Mouse (Mus musculus): ENCODE results near the gene Olfr1511. TPM values are rescaled to one million over a fixed set of nuclear protein-coding genes. Genes with fewer than 3 reads are reported as not detected.
"Not testable (repeated sequence)": the region's sequence is repeated elsewhere in the genome, so short reads cannot be mapped to it uniquely, and the experiment has no call there.

The Olfr1511 gene
- polyA plus RNA-seq (2011; ENCODE audit: insufficient read length, low read depth, missing spikeins) = not detected in 2 replicates

DNA sequence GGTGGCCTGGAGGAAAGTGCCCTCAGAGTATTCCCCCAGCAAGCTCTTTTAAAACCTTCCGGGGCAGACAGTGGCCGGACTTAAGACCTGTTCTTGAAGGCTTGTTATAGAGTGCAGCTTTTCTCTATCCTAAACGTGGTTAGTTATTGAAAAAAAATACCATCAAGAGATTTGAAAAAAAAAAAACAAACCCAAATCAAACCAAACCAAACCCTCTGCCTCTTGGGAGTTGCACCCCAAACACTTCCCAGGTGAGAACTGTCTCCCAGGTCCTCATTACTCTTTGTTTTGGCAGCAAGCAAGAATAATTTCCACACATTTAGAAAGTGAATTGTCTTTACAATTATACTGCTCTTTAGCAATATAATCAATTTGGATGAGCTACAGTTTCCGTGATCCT lies at the start of gene Olfr1511:
Olfr1511 (minus strand) TSS at position 101 of the 400 bp plus-strand sequence.
- no peak within 1 kb of the TSS for H3K27ac ChIP-seq (ENCODE audit: insufficient read depth, low read length)
- H3K4me1 ChIP-seq (ENCODE audit: control insufficient read depth, insufficient read depth, low read length) = no peaks in the 10 kb centered on the region
- no peak for TF ChIP-seq POLR2A (IDR thresholded peaks at IDR 0.05; ENCODE audit: low read depth, low read length)
- no peak for TF ChIP-seq CTCF (IDR thresholded peaks at IDR 0.05; ENCODE audit: borderline replicate concordance, insufficient read depth, low read length)
- no peak within 1 kb of the TSS for H3K4me3 ChIP-seq (ENCODE audit: insufficient read depth, low read length)

DNA sequence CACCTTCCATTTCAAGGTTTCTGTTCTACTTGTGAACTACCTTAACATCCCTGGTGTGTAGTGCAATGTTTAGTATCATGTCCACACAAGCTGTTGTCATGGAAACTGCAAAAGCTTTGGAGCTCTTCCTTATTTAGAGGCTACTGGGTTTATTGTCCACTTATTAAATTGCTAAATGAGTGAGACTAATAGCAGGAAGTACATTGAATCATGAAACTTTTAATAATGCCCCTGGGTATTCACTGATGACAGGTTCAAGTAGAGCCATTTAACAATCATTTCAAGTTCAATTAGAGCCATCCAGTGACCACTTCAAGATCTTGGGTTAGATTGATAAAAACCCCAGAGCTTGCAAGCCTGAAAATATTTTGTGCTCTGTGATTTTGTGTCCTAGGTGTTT lies 45.5 kb upstream of the Olfr1511 start, which contains the start of gene Olfr1509:
Olfr1509 (plus strand) TSS at position 301 of the 400 bp plus-strand sequence.
- Histone ChIP-seq H3K4me3 (ENCODE audit: insufficient read depth, low read length) (no peak within 1 kb of the TSS), H3K4me1 (ENCODE audit: control insufficient read depth, insufficient read depth, low read length) (no peaks in the 10 kb centered on the region), H3K27ac (ENCODE audit: insufficient read depth, low read length) (no peak within 1 kb of the TSS)
- TF ChIP-seq POLR2A (IDR thresholded peaks at IDR 0.05; ENCODE audit: low read depth, low read length) (no peak), CTCF (IDR thresholded peaks at IDR 0.05; ENCODE audit: borderline replicate concordance, insufficient read depth, low read length) (no peak)

GRCm38 (mm10) chr14:52427686-52428085 lies 30.5 kb upstream of the Olfr1511 start:
- TF ChIP-seq POLR2A (IDR thresholded peaks at IDR 0.05; ENCODE audit: low read depth, low read length) = no peak
- no peak for TF ChIP-seq CTCF (IDR thresholded peaks at IDR 0.05; ENCODE audit: borderline replicate concordance, insufficient read depth, low read length)
- Histone ChIP-seq H3K27ac (ENCODE audit: insufficient read depth, low read length) (no peak overlapping the region), H3K4me3 (ENCODE audit: insufficient read depth, low read length) (no peak overlapping the region), H3K4me1 (ENCODE audit: control insufficient read depth, insufficient read depth, low read length) (no peaks in the 10 kb centered on the region)

DNA sequence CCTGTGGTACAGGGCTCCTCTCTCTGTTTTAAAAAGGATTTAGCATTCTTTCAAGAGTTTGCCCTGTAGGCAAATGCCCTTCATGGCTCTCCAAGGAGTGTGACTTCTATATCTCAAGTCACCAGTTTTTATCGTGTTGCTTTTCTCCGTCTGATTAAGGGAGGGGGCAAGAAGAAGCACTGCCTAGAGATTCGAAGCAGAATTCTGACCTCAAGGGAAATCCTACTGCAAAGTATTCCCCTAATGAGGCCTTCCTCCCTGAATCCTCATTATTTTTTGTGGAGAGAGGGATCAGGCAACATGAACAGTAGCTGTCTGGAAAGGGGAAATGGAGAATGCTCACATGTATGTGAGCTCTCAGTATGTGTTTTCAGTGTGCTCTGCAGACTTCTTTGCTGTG lies 17.1 kb upstream of the Olfr1511 start, which contains the start of gene Olfr1510:
Olfr1510 (minus strand) TSS at position 101 of the 400 bp plus-strand sequence.
- no peak within 1 kb of the TSS for H3K4me3 ChIP-seq (ENCODE audit: insufficient read depth, low read length)

GRCm38 (mm10) chr14:52410142-52410919 lies 13.2 kb upstream of the Olfr1511 start:
- H3K27ac ChIP-seq (ENCODE audit: insufficient read depth, low read length); H3K4me3 ChIP-seq (ENCODE audit: insufficient read depth, low read length): not testable (repeated sequence)

More for the DNA sequence above, 17.1 kb upstream of the Olfr1511 start, which contains the start of gene Olfr1510:
- Histone ChIP-seq H3K27ac (ENCODE audit: insufficient read depth, low read length) (no peak within 1 kb of the TSS), H3K4me1 (ENCODE audit: control insufficient read depth, insufficient read depth, low read length) (no peaks in the 10 kb centered on the region)
- TF ChIP-seq POLR2A (IDR thresholded peaks at IDR 0.05; ENCODE audit: low read depth, low read length) (no peak), CTCF (IDR thresholded peaks at IDR 0.05; ENCODE audit: borderline replicate concordance, insufficient read depth, low read length) (no peak)

DNA sequence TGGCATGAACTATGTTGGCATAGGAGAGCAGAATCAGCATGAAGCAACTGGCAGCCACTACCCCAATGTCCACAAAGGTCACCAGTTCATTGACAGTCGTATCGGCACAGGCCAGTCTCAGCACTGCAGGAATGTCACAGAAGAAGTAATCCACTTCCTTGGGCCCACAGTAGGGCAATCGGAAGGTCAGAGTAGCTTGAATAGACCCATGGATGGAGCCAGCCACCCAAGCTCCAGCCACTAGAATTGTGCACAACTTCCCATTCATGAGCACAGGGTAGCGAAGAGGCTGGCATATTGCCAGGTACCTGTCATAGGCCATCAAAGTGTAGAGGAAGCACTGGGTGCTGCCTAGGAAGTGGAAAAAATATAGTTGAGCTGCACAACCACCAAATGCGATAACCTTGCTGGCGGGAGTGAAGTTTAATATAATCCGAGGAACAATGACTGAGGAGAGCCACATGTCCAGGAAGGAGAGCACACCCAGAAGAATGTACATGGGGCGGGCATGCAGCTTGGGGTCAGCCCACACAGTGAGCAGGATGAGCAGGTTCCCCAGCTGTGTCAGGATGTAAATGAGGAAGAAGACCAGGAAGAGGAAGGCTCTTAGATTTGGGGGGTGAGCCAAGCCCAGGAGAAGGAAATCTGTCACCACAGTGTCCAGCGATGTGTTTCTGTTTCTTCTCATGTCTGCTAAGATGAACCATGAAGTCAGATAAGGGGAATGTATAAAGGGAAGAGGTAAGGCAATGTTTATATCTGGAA lies 6.9 kb downstream of the Olfr1511 start:
- H3K27ac ChIP-seq (ENCODE audit: insufficient read depth, low read length); H3K4me1 ChIP-seq (ENCODE audit: control insufficient read depth, insufficient read depth, low read length); H3K4me3 ChIP-seq (ENCODE audit: insufficient read depth, low read length): not testable (repeated sequence)

More at GRCm38 (mm10) chr14:52410142-52410919, 13.2 kb upstream of the Olfr1511 start:
- H3K4me1 ChIP-seq (ENCODE audit: control insufficient read depth, insufficient read depth, low read length) = not testable (repeated sequence)

- no peak for TF ChIP-seq POLR2A (IDR thresholded peaks at IDR 0.05; ENCODE audit: low read depth, low read length)
- TF ChIP-seq CTCF (IDR thresholded peaks at IDR 0.05; ENCODE audit: borderline replicate concordance, insufficient read depth, low read length) = no peak
- H3K4me3 ChIP-seq (ENCODE audit: insufficient read depth, low read length) = no peak within 1 kb of the TSS
- H3K4me1 ChIP-seq (ENCODE audit: control insufficient read depth, insufficient read depth, low read length) = no peaks in the 10 kb centered on the region
- no peak within 1 kb of the TSS for H3K27ac ChIP-seq (ENCODE audit: insufficient read depth, low read length)
Measured at GRCm38 (mm10) chr14:52379068-52379467, 18.1 kb downstream of the Olfr1511 start, which contains the start of gene Olfr1512. Olfr1512 (minus strand) TSS chr14:52379168.

DNA sequence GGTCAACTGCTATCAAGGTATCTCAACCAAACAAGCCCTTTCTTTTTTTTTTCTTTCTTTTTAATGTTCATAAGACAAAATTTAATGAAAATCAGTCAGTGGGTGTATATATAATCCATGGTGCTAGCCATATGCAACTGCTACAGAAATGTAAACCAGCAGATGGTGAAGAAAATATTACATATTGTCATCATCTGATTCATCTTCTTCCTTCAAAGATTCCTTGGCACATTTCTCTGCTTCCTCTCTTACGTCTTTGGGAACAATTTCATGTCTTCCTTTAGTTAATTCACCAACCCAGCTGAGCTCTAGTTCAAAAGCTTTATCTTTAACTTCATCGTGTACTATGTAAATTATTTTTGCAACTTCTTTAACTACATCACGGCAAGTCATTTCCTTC lies 28.4 kb downstream of the Olfr1511 start:
- no peak overlapping the region for H3K27ac ChIP-seq (ENCODE audit: insufficient read depth, low read length)
- no peak overlapping the region for H3K4me3 ChIP-seq (ENCODE audit: insufficient read depth, low read length)
- TF ChIP-seq CTCF (IDR thresholded peaks at IDR 0.05; ENCODE audit: borderline replicate concordance, insufficient read depth, low read length) (no peak), POLR2A (IDR thresholded peaks at IDR 0.05; ENCODE audit: low read depth, low read length) (no peak)
- no peaks in the 10 kb centered on the region for H3K4me1 ChIP-seq (ENCODE audit: control insufficient read depth, insufficient read depth, low read length)

- H3K4me1 ChIP-seq (ENCODE audit: control insufficient read depth, insufficient read depth, low read length) = no peaks in the 10 kb centered on the region
- TF ChIP-seq CTCF (IDR thresholded peaks at IDR 0.05; ENCODE audit: borderline replicate concordance, insufficient read depth, low read length) (no peak), POLR2A (IDR thresholded peaks at IDR 0.05; ENCODE audit: low read depth, low read length) (no peak)
- no peak within 1 kb of the TSS for H3K27ac ChIP-seq (ENCODE audit: insufficient read depth, low read length)
Measured at GRCm38 (mm10) chr14:52356308-52356707, 40.9 kb downstream of the Olfr1511 start, which contains the start of gene Olfr1513. Olfr1513 (minus strand) TSS chr14:52356408.

More at GRCm38 (mm10) chr14:52356308-52356707, 40.9 kb downstream of the Olfr1511 start, which contains the start of gene Olfr1513:
- H3K4me3 ChIP-seq (ENCODE audit: insufficient read depth, low read length) = no peak within 1 kb of the TSS

Other genes starting within 250 kb of the Olfr1511 start
- 83.0 and 88.6 TPM in 2 replicates for gene Supt16, start 200.0 kb downstream of the Olfr1511 start, polyA plus RNA-seq (2011; ENCODE audit: insufficient read length, low read depth, missing spikeins)
- gene Chd8, start 139.6 kb downstream of the Olfr1511 start, polyA plus RNA-seq (2011; ENCODE audit: insufficient read length, low read depth, missing spikeins) = 141 and 146 TPM in 2 replicates
- gene Tox4, start 118.2 kb downstream of the Olfr1511 start, polyA plus RNA-seq (2011; ENCODE audit: insufficient read length, low read depth, missing spikeins) = 38.2 and 44.0 TPM in 2 replicates
- 31.1 and 45.6 TPM in 2 replicates for gene Rab2b, start 117.8 kb downstream of the Olfr1511 start, polyA plus RNA-seq (2011; ENCODE audit: insufficient read length, low read depth, missing spikeins)
- 49.1 and 49.4 TPM in 2 replicates for gene Mettl3, start 92.3 kb downstream of the Olfr1511 start, polyA plus RNA-seq (2011; ENCODE audit: insufficient read length, low read depth, missing spikeins)
- gene Sall2, start 68.6 kb downstream of the Olfr1511 start, polyA plus RNA-seq (2011; ENCODE audit: insufficient read length, low read depth, missing spikeins) = 12.1 and 15.6 TPM in 2 replicates
- not detected in 2 replicates for gene Olfr1513, start 41.0 kb downstream of the Olfr1511 start, polyA plus RNA-seq (2011; ENCODE audit: insufficient read length, low read depth, missing spikeins)
- gene Olfr1512, start 18.2 kb downstream of the Olfr1511 start, polyA plus RNA-seq (2011; ENCODE audit: insufficient read length, low read depth, missing spikeins) = not detected in 2 replicates
- not detected in 2 replicates for gene Olfr1510, start 17.0 kb upstream of the Olfr1511 start, polyA plus RNA-seq (2011; ENCODE audit: insufficient read length, low read depth, missing spikeins)
- not detected in 2 replicates for gene Olfr1509, start 45.6 kb upstream of the Olfr1511 start, polyA plus RNA-seq (2011; ENCODE audit: insufficient read length, low read depth, missing spikeins)
- not detected in 2 replicates for gene Olfr1508, start 70.1 kb upstream of the Olfr1511 start, polyA plus RNA-seq (2011; ENCODE audit: insufficient read length, low read depth, missing spikeins)
- gene Olfr1507, start 98.4 kb upstream of the Olfr1511 start, polyA plus RNA-seq (2011; ENCODE audit: insufficient read length, low read depth, missing spikeins) = not detected in 2 replicates

Measured in embryonic fibroblast, embryonic 13.5 days (primary cell).